Mouse (Mus musculus) myocyte (in vitro differentiated cells): Measurements from ENCODE around the gene Scd2. TPM values are rescaled to one million over a fixed set of nuclear protein-coding genes. Genes with fewer than 3 reads are reported as not detected.

Source experiments
- H3K27me3 ChIP-seq: one replicate; pipeline ENCODE4 v1.6.1; 2011; ENCODE audit not compliant: control insufficient read depth, insufficient read depth, insufficient read length
- H3K36me3 ChIP-seq: one replicate; pipeline ENCODE4 v1.6.1; 2011; ENCODE audit not compliant: control insufficient read depth, insufficient read depth
- H3K4me2 ChIP-seq: one replicate; pipeline ENCODE4 v1.6.1; 2011; ENCODE audit warnings: low read depth, control low read depth
- H3K4me3 ChIP-seq: one replicate; pipeline ENCODE4 v1.5.1; 2011; ENCODE audit warnings: mild to moderate bottlenecking, control low read depth, moderate library complexity
- H3K79me2 ChIP-seq: one replicate; pipeline ENCODE4 v1.6.1; 2011; ENCODE audit not compliant: control insufficient read depth, insufficient read depth
- H3ac ChIP-seq: one replicate; pipeline ENCODE4 v1.6.1; 2011; ENCODE audit not compliant: control insufficient read depth, insufficient read length
- CEBPB ChIP-seq: IDR thresholded peaks from 2 replicates; pipeline ENCODE4 v1.6.1; 2011; ENCODE audit warnings: mild to moderate bottlenecking, moderate library complexity; ENCODE audit not compliant: poor library complexity, insufficient read depth, severe bottlenecking
- E2F4 ChIP-seq: IDR thresholded peaks from one replicate; pipeline ENCODE4 v1.6.1; 2011; ENCODE audit warnings: mild to moderate bottlenecking, control low read depth, moderate library complexity; ENCODE audit not compliant: insufficient read depth
- MAX ChIP-seq: IDR thresholded peaks from one replicate; pipeline ENCODE4 v1.6.1; 2011; ENCODE audit warnings: low read depth, mild to moderate bottlenecking, control low read depth
- MYOD1 ChIP-seq, 3 experiments: IDR thresholded peaks; one replicate each; pipeline ENCODE4 v1.6.1; 2011; ENCODE audit warnings: control low read depth in 2 of 3, low read depth in 2 of 3, mild to moderate bottlenecking in 2 of 3, moderate library complexity in 1 of 3; ENCODE audit not compliant: insufficient read length in 2 of 3, control insufficient read depth in 1 of 3
- MYOG ChIP-seq, 3 experiments: IDR thresholded peaks; one replicate each; pipeline ENCODE4 v1.6.1; 2011; ENCODE audit warnings: control low read depth in 2 of 3, low read depth in 2 of 3, mild to moderate bottlenecking in 2 of 3; ENCODE audit not compliant: insufficient read length in 2 of 3, control insufficient read depth in 1 of 3, insufficient read depth in 1 of 3
- POLR2A ChIP-seq: IDR thresholded peaks from one replicate; pipeline ENCODE4 v1.6.1; 2011; ENCODE audit warnings: low read depth, mild to moderate bottlenecking, control low read depth, moderate library complexity; ENCODE audit not compliant: insufficient read length
- POLR2AphosphoS2 ChIP-seq: IDR thresholded peaks from one replicate; pipeline ENCODE4 v1.6.1; 2011; ENCODE audit warnings: low read depth, control low read depth; ENCODE audit not compliant: insufficient read length
- REST ChIP-seq: IDR thresholded peaks from one replicate; pipeline ENCODE4 v1.6.1; 2011; ENCODE audit warnings: mild to moderate bottlenecking, control low read depth, moderate library complexity; ENCODE audit not compliant: insufficient read depth, insufficient read length
- SRF ChIP-seq: IDR thresholded peaks from one replicate; pipeline ENCODE4 v1.6.1; 2011; ENCODE audit warnings: low read depth; ENCODE audit not compliant: control insufficient read depth, insufficient read length
- TCF12 ChIP-seq: IDR thresholded peaks from one replicate; pipeline ENCODE4 v1.6.1; 2011; ENCODE audit warnings: mild to moderate bottlenecking, control low read depth; ENCODE audit not compliant: poor library complexity, insufficient read depth, severe bottlenecking
- TCF3 ChIP-seq: IDR thresholded peaks from one replicate; pipeline ENCODE4 v1.6.1; 2011; ENCODE audit warnings: low read depth, control low read depth; ENCODE audit not compliant: insufficient read length
- USF1 ChIP-seq: IDR thresholded peaks from one replicate; pipeline ENCODE4 v1.6.1; 2011; ENCODE audit warnings: low read depth, mild to moderate bottlenecking, control low read depth, moderate library complexity
- polyA plus RNA-seq: library from polyadenylated mRNA; unstranded; fragments of >200 nt; fragmentation: generic; extraction: Trizol; gene quantifications from one replicate; pipeline ENCODE4 v1.2.1, GENCODE M21; 2012; ENCODE audit warnings: missing spikeins

Gene Scd2
- polyA plus RNA-seq, 1 experiment: 868 TPM

GRCm38 (mm10) chr19:44257377-44257966 is 36.0 kb upstream of the Scd2 start:
- no peaks in the 10 kb centered on the region for H3K27me3 ChIP-seq
- no peaks in the 10 kb centered on the region for H3K79me2 ChIP-seq
- H3K36me3 ChIP-seq: no peaks in the 10 kb centered on the region
- no peak overlapping the region for H3K4me3 ChIP-seq
- TF ChIP-seq TCF3 (no peak), USF1 (no peak), SRF (no peak), POLR2AphosphoS2 (no peak), MYOD1 (IDR thresholded peaks at IDR 0.05; ENCODE audit: control insufficient read depth in 1 of 3, insufficient read length in 2 of 3, low read depth in 2 of 3) (no peak), POLR2A (no peak), E2F4 (no peak), CEBPB (no peak), MAX (no peak), TCF12 (no peak), REST (no peak), MYOG (IDR thresholded peaks at IDR 0.05; ENCODE audit: control insufficient read depth in 1 of 3, insufficient read depth in 1 of 3, insufficient read length in 2 of 3, low read depth in 2 of 3) (no peak)
- H3K4me2 ChIP-seq: no peak overlapping the region
- H3ac ChIP-seq: no peak overlapping the region

- no peak overlapping the region for H3ac ChIP-seq
- no peaks in the 10 kb centered on the region for H3K36me3 ChIP-seq
- H3K79me2 ChIP-seq: no peaks in the 10 kb centered on the region
- peak overlapping the region; percentile 35 for H3K4me2 ChIP-seq
- no peak overlapping the region for H3K4me3 ChIP-seq
- no peaks in the 10 kb centered on the region for H3K27me3 ChIP-seq
- TF ChIP-seq E2F4 (no peak), USF1 (no peak), SRF (no peak), POLR2A (no peak), MAX (no peak), MYOD1 (IDR thresholded peaks at IDR 0.05; ENCODE audit: control insufficient read depth in 1 of 3, insufficient read length in 2 of 3, low read depth in 2 of 3) (no peak), REST (no peak), POLR2AphosphoS2 (no peak), TCF3 (no peak), CEBPB (no peak), MYOG (IDR thresholded peaks at IDR 0.05; ENCODE audit: control insufficient read depth in 1 of 3, insufficient read depth in 1 of 3, insufficient read length in 2 of 3, low read depth in 2 of 3) (no peak), TCF12 (no peak)
Observed at GRCm38 (mm10) chr19:44259484-44259883, 34.0 kb upstream of the Scd2 start.

- Histone ChIP-seq H3K79me2 (no peaks in the 10 kb centered on the region), H3K27me3 (no peaks in the 10 kb centered on the region), H3K4me2 (no peak overlapping the region), H3ac (no peak overlapping the region), H3K36me3 (no peaks in the 10 kb centered on the region), H3K4me3 (no peak overlapping the region)
- TF ChIP-seq POLR2AphosphoS2 (no peak), REST (no peak), POLR2A (no peak), MYOD1 (IDR thresholded peaks at IDR 0.05; ENCODE audit: control insufficient read depth in 1 of 3, insufficient read length in 2 of 3, low read depth in 2 of 3) (no peak), CEBPB (no peak), MAX (no peak)
Observed at GRCm38 (mm10) chr19:44260487-44260886, 33.0 kb upstream of the Scd2 start.

- Histone ChIP-seq H3ac (no peak overlapping the region), H3K27me3 (no peaks in the 10 kb centered on the region), H3K36me3 (no peaks in the 10 kb centered on the region), H3K4me3 (no peak overlapping the region), H3K4me2 (no peak overlapping the region), H3K79me2 (no peaks in the 10 kb centered on the region)
- TF ChIP-seq TCF12 (no peak), SRF (no peak), REST (no peak), MYOG (IDR thresholded peaks at IDR 0.05; ENCODE audit: control insufficient read depth in 1 of 3, insufficient read depth in 1 of 3, insufficient read length in 2 of 3, low read depth in 2 of 3) (no peak), CEBPB (no peak)
Observed at GRCm38 (mm10) chr19:44261774-44262173, 31.7 kb upstream of the Scd2 start.

- no peak for TF ChIP-seq MYOG (IDR thresholded peaks at IDR 0.05; ENCODE audit: control insufficient read depth in 1 of 3, insufficient read depth in 1 of 3, insufficient read length in 2 of 3, low read depth in 2 of 3)
- TF ChIP-seq E2F4: no peak
- TF ChIP-seq SRF: no peak
- TF ChIP-seq MAX: no peak
- TF ChIP-seq TCF12: no peak
- TF ChIP-seq POLR2AphosphoS2: no peak
- no peak for TF ChIP-seq POLR2A
- TF ChIP-seq MYOD1 (IDR thresholded peaks at IDR 0.05; ENCODE audit: control insufficient read depth in 1 of 3, insufficient read length in 2 of 3, low read depth in 2 of 3): no peak
- no peak for TF ChIP-seq USF1
- TF ChIP-seq CEBPB: no peak
- no peak for TF ChIP-seq REST
- no peak for TF ChIP-seq TCF3
- H3K4me2 ChIP-seq: no peak overlapping the region
- no peaks in the 10 kb centered on the region for H3K27me3 ChIP-seq
- H3K79me2 ChIP-seq: no peaks in the 10 kb centered on the region
- no peak overlapping the region for H3ac ChIP-seq
- H3K36me3 ChIP-seq: no peaks in the 10 kb centered on the region
- no peak overlapping the region for H3K4me3 ChIP-seq
Observed at GRCm38 (mm10) chr19:44263581-44263980, 29.9 kb upstream of the Scd2 start.
